Mouse (Mus musculus): ENCODE measurements around the gene Snrpn. TPM values are rescaled to one million over a fixed set of nuclear protein-coding genes. Genes with fewer than 3 reads are reported as not detected.

Snrpn gene
- total and polyA plus RNA-seq, 3 experiments = 0.17 to 0.44 (median 0.27) TPM

- Histone ChIP-seq H3K79me2 (replicated peaks; ENCODE audit: control insufficient read depth, extremely low read depth, insufficient read depth, poor library complexity, severe bottlenecking) (no peaks in the 10 kb centered on the region), H3K27ac (ENCODE audit: insufficient read depth, low read depth) (no peak overlapping the region), H3K4me1 (ENCODE audit: control insufficient read depth in 1 of 2, insufficient read depth in 2 of 2) (no peaks in the 10 kb centered on the region), H3K4me2 (ENCODE audit: insufficient read depth, low read depth, poor library complexity, severe bottlenecking) (no peak overlapping the region), H3K9me3 (replicated peaks; ENCODE audit: low read length) (no peaks in the 10 kb centered on the region), H3K36me3 (replicated peaks in 1 of 2; ENCODE audit: control insufficient read depth in 1 of 2, insufficient read depth in 1 of 2, low read length in 1 of 2) (no peaks in the 10 kb centered on the region), H3K9ac (ENCODE audit: insufficient read depth, low read depth) (no peak overlapping the region), H3K27me3 (replicated peaks) (no peaks in the 10 kb centered on the region), H3K4me3 (replicated peaks in 1 of 3; ENCODE audit: low read depth in 2 of 3, low read length in 2 of 3, poor library complexity in 1 of 3) (no peak overlapping the region)
- dilution Hi-C loops (cut with MboI; ENCODE audit: extremely low pct_ligation_motif_present, extremely low pct_unique_long_range_greater_than_20kb, low sequenced_read_pairs) (no loop called here), in situ Hi-C loops (cut with MboI; ENCODE audit: low pct_ligation_motif_present, low pct_unique_long_range_greater_than_20kb, low sequenced_read_pairs) (no loop called here)
- DNase-seq (ENCODE audit: extremely low read depth) = no peak
- TF ChIP-seq USF2 (conservative IDR thresholded peaks at IDR 0.05; ENCODE audit: low read depth, low read length) = no peak
These were observed 42.7 kb downstream of the Snrpn start for GRCm38 (mm10) chr7:60097154-60097859.

GRCm38 (mm10) chr7:60076301-60076700 is 63.7 kb downstream of the Snrpn start:
- Histone ChIP-seq H3K4me1 (ENCODE audit: control insufficient read depth in 1 of 2, insufficient read depth in 2 of 2) (no peaks in the 10 kb centered on the region), H3K4me2 (ENCODE audit: insufficient read depth, low read depth, poor library complexity, severe bottlenecking) (no peak overlapping the region), H3K36me3 (replicated peaks in 1 of 2; ENCODE audit: control insufficient read depth in 1 of 2, insufficient read depth in 1 of 2, low read length in 1 of 2) (no peaks in the 10 kb centered on the region), H3K27me3 (replicated peaks) (no peaks in the 10 kb centered on the region), H3K4me3 (replicated peaks in 1 of 3; ENCODE audit: low read depth in 2 of 3, low read length in 2 of 3, poor library complexity in 1 of 3) (no peak overlapping the region), H3K79me2 (replicated peaks; ENCODE audit: control insufficient read depth, extremely low read depth, insufficient read depth, poor library complexity, severe bottlenecking) (no peaks in the 10 kb centered on the region), H3K9me3 (replicated peaks; ENCODE audit: low read length) (no peaks in the 10 kb centered on the region), H3K9ac (ENCODE audit: insufficient read depth, low read depth) (no peak overlapping the region), H3K27ac (ENCODE audit: insufficient read depth, low read depth) (no peak overlapping the region)
- in situ Hi-C loops (cut with MboI; ENCODE audit: low pct_ligation_motif_present, low pct_unique_long_range_greater_than_20kb, low sequenced_read_pairs) = no loop called here
- dilution Hi-C loops (cut with MboI; ENCODE audit: extremely low pct_ligation_motif_present, extremely low pct_unique_long_range_greater_than_20kb, low sequenced_read_pairs) = no loop called here
- no peak for DNase-seq (ENCODE audit: extremely low read depth)
- no peak for TF ChIP-seq POLR2A (IDR thresholded peaks at IDR 0.05; ENCODE audit: low read depth, low read length)
- TF ChIP-seq SIN3A (IDR thresholded peaks at IDR 0.05; ENCODE audit: low read length) = no peak
- no peak for TF ChIP-seq TBP (conservative IDR thresholded peaks at IDR 0.05; ENCODE audit: low read depth, low read length)
- no peak for TF ChIP-seq NRF1 (IDR thresholded peaks at IDR 0.05; ENCODE audit: low read depth, low read length)
- TF ChIP-seq MAZ (IDR thresholded peaks at IDR 0.05; ENCODE audit: low read depth, low read length) = no peak
- TF ChIP-seq ZC3H11A (IDR thresholded peaks at IDR 0.05; ENCODE audit: low read depth, low read length) = no peak
- no peak for TF ChIP-seq JUND (conservative IDR thresholded peaks at IDR 0.05; ENCODE audit: low read depth, low read length)
- no peak for TF ChIP-seq RAD21 (IDR thresholded peaks at IDR 0.05; ENCODE audit: low read depth, low read length)
- TF ChIP-seq USF2 (conservative IDR thresholded peaks at IDR 0.05; ENCODE audit: low read depth, low read length) = no peak
- no peak for TF ChIP-seq BHLHE40 (IDR thresholded peaks at IDR 0.05; ENCODE audit: low read depth, low read length)
- TF ChIP-seq ELF1 (IDR thresholded peaks at IDR 0.05; ENCODE audit: low read depth, low read length) = no peak
- no peak for TF ChIP-seq MAX (IDR thresholded peaks at IDR 0.05; ENCODE audit: low read length)
- TF ChIP-seq CHD1 (IDR thresholded peaks at IDR 0.05; ENCODE audit: low read depth, low read length) = no peak
- no peak for TF ChIP-seq USF1 (IDR thresholded peaks at IDR 0.05; ENCODE audit: low read depth, low read length)
- no peak for TF ChIP-seq KAT2A (IDR thresholded peaks at IDR 0.05; ENCODE audit: insufficient replicate concordance, low read length)
- no peak for TF ChIP-seq MXI1 (IDR thresholded peaks at IDR 0.05; ENCODE audit: low read depth, low read length)
